Mouse (Mus musculus): ENCODE results near the gene Klf11.
"Not testable (repeated sequence)": the region's sequence is repeated elsewhere in the genome, so short reads cannot be mapped to it uniquely, and the experiment has no call there.

Gene Klf11

DNA sequence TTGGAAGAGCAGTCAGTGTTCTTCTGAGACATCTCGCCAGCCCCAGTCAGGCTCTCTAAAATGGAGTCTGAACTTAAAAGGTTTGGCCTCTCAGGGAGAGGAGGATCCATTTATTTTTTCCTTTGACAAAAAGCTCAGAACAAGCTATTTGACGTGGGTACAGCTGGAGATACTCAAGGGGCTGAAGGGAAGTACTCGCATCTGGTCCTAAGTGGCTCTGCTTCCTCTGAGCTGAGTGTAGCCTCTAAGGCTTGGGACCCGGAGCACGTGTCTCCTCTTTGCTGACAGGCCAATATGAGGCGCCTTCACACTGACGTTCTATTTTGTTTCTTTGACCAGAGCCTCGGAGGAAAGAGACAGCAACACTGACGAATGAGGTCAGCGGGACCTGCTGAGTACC lies 48.5 kb downstream of the Klf11 start:
- in situ Hi-C loops (cut with MboI, MseI) = loop anchor here (5.0 kb wide), 2 partner anchors 97 to 222 kb away; no protein-coding TSS in a partner anchor

DNA sequence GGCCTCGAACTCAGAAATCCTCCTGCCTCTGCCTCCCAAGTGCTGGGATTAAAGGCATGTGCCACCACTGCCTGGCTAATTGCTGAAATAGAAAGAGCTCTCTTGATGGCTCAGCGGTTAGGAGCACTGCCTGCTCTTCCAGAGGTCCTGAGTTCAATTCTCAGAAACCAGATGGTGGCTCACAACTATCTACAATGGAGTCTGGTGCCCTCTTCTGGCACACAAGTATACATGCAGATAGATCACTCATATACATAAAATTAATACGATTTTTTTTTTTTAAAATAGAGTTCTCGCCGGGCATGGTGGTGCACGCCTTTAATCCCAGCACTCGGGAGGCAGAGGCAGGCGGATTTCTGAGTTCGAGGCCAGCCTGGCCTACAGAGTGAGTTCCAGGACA lies 50.5 kb downstream of the Klf11 start:
- in situ Hi-C loops (cut with MboI, MseI) = not testable (repeated sequence)

- in situ Hi-C loops (cut with MboI, MseI) = no loop called here
Observed at GRCm38 (mm10) chr12:24703013-24703412, 51.9 kb downstream of the Klf11 start.

DNA sequence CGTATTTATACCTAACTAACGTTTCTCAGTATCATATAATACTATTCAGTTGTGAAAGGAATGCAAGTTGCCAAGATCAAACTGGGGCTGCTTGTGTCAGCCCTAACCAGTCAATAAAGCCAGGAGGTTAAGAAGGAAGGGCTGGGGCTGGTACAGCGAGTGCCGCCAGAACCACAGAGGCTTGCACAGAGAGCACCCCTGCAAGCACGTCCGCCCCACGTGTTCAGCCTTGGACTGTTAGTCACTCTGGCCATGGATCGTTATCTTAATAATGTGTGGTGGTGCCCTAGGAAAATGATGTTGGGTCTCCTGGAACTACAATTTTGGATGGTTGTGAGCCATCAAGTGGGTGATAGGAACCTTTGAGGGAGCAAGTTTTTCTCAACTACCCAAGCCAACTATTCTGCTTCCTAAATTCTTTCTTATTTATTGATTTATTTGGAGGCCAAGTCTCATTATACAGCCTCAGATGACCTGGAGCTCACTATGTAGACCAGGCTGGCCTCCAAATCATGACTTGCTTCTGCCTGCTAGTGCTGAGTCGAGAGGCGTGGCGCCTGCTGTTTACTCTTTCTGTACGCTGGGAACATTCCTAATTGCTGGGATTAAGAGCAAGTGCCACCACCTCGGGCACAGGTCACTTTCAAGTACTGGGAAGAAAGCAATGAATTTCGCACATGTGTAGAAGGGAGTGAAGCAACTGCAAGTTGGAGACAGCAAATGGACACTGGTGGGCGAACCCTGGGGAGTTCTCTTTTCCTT lies 54.6 kb downstream of the Klf11 start:
- in situ Hi-C loops (cut with MboI, MseI) = no loop called here

DNA sequence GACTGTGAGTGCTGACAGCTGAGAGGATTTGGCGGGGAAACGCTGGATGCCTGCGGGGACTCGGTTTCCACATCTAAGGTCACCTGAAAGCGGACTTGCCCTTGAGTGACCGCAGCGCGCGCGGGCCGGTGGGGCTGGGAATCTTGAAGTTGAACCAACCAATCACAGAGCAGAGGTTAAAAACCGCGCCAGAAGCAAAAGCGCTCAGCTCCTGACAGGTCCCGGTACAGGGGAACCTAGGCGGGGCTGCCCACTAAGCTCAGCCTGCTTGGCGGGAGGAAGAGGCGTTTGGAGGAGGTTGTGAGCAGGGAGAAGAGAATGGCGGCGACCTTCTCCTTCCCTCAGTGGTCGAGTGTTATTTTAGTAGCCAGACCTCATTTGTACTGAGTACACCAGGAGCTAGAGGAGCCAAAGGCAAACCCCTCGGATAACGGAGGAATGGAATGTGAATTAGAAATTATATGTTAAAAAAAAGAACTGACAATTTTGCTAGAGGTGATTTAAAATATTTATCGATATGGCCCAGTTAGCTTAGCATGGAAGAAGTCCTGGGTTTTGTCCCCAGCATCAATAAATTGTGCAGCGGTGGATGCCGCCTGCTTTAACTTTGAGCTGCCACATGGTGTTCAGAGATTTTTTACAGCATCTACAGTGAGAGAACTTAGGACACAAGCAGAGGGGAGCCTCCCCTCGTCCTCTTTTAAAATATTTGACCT lies 55.8 kb downstream of the Klf11 start:
- in situ Hi-C loops (cut with MboI, MseI) = no loop called here

GRCm38 (mm10) chr12:24707480-24707802 lies 56.4 kb downstream of the Klf11 start:
- in situ Hi-C loops (cut with MboI, MseI) = no loop called here

DNA sequence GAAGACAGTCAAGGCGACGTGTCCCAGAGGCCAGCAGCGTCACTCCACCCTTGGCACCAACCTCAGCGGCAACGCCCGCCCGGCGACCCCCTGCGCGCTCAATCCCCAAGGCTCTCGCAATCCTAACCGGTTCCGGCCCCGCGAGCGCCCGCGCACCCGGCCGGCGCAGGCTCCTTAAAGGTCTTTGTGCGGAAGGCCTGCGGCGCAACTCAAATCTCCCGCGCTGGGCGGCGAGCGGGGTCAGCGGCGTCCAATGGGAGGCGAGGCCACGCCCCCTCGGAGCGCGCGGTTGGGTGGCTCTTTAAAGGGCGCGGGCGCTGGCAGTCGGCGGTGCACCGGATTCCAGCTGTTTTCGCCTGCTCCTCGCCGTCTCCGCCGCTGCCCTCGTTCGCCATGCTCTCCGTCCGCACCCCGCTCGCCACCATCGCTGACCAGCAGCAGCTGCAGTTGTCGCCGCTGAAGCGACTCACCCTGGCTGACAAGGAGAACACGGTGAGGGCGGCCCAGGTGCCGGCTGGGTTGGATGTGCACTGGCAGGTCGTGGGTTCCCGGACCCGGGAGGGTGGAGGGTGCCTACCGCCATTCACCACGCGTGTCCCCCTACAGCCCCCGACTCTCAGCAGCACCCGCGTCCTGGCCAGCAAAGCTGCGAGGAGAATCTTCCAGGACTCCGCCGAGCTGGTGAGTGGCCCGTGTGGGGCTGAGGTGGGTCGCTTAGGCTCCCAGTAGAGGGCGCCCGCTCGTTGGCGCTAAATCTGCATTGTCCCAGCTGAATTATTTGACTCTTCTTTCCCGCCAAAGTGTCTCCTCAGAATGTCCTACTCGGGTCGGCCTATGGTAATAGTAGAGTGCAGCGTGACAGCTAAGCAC lies 57.1 kb downstream of the Klf11 start, which contains the start of gene Rrm2:
TSS of gene Rrm2 (plus strand) at position 288 of the 870 bp plus-strand sequence.
- in situ Hi-C loops (cut with MboI, MseI) = no loop called here

DNA sequence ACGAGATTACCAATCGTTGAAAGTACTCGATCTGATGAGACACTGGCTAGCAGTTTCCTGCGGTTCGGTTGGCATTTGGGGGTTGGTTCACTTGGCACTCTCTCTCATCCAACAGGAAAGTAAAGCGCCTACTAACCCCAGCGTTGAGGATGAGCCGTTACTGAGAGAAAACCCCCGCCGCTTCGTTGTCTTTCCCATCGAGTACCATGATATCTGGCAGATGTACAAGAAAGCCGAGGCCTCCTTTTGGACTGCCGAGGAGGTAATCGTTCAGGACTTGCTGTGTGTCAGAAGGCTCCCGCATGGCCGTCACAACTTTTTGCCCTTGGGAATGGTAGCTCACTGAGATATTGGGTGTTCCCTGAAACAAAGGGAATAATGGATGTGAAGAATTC lies 57.7 kb downstream of the Klf11 start:
- in situ Hi-C loops (cut with MboI, MseI) = no loop called here

DNA sequence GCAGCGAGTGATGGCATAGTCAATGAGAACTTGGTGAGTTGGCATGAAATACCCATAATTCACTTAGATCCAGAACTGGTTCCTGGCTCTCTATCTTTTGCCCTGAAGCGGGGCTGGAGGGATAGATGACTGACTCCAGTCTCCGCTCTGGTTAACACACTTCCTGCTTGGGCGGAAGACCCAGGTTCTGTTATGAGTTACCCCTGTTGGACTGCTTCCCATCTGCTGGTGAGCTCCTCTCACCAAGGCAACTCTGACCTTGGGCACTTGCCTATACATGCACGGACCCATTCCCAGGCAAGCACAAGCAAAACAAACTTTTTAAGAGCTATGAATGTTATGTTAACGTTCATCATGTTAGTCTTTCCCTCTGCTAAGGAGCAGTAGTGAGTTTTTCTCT lies 58.3 kb downstream of the Klf11 start:
- in situ Hi-C loops (cut with MboI, MseI) = no loop called here

DNA sequence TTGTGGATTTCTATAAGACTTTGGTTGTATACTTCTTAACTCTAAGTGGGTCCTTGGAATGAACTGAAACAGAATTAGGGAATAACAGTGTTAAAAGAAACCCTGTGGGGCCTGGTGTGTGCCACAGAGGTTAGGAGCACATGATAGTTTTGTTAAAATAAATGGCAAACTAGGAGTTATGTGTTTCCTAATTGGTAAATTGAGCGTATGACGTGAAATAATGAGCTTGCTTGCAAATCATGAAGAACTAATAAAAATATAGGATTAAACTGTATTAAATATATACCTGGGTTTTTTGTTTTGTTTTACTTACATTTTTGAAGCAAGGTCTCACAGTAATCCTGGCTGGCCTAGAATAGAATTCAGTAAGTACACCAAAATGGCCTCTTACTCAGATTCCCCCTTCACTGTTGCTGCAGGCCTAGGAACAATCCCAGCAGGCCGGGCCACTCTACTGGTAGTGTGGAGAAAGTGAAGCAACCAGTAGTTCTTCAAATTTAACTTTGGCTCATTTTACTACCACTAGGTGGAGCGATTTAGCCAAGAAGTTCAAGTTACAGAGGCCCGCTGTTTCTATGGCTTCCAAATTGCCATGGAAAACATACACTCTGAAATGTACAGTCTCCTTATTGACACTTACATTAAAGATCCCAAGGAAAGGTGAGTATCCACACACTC lies 58.9 kb downstream of the Klf11 start:
- in situ Hi-C loops (cut with MboI, MseI) = no loop called here

DNA sequence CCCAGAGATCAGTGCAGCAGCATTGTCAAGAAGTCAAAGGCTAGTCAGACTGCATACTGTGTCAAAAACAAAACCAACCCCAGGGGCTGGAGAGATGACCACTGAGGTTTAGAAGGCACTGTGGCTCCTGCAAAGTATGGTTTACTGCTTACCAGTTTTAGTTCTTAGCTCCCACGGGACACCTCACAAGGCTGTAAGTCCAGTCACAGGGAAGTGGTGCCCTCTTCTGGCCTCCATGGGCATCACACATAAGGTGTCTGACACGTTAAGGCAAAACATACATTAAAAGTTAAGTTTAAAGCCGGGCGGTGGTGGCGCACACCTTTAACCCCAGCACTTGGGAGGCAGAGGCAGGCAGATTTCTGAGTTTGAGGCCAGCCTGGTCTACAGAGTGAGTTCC lies 59.6 kb downstream of the Klf11 start:
- in situ Hi-C loops (cut with MboI, MseI) = no loop called here

All from T-helper 1 cell (primary cell).